Mouse (Mus musculus) lung, postnatal 0 days (tissue): Measurements from ENCODE around the gene Ctsw.

Source experiments
- CTCF ChIP-seq: IDR thresholded peaks from 2 replicates; pipeline ENCODE4 v1.5.1; 2016; ENCODE audit warnings: antibody characterized with exemption, mild to moderate bottlenecking
- EP300 ChIP-seq: IDR thresholded peaks from 2 replicates; pipeline ENCODE4 v1.6.1; 2016; ENCODE audit warnings: antibody characterized with exemption, mild to moderate bottlenecking, control low read depth

DNA sequence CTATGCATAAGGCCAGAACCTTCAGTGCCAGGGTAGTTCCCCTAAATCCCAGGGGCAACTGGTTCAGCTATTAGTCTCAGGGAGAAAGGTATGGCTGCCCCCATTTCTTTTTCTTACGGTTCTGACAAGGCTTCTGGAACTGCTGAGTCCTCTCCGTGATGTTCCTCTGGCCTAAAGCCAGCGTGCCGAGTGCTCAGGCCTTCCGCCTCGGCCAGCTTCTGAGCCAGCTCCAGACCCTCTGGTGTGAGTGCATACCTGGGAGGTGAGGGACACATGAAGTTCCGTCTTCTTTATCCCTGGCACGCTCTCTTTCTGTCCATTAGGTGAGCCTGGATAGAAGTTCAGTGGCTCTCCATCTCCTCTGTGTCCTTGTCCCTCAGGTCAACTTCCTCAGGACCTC is 17.1 kb upstream of the Ctsw start:
- no peak for TF ChIP-seq CTCF
- TF ChIP-seq EP300, result no peak
